Mouse (Mus musculus) cerebellum, adult 2 months (tissue): ENCODE measurements at regions not wholly inside any gene's neighbourhood (a gene's known extent, or its start where the extent isn't known, plus 50 kb on each side); places are given as distances from the start of the nearest gene placed in this dataset.

Experiments used
- DNase-seq, 2 experiments: peaks; one replicate each; pipeline ENCODE4 v3.0.0; 2021
- H3K27ac ChIP-seq: fragments of 200-500 bp; 2 replicates; pipeline ENCODE4 v1.5.1; 2012; ENCODE audit warnings: low read length, control low read depth, inconsistent platforms; ENCODE audit not compliant: insufficient read depth
- H3K27me3 ChIP-seq: fragments of 200-500 bp; 2 replicates; pipeline ENCODE4 v1.6.1; 2012; ENCODE audit warnings: inconsistent platforms, mild to moderate bottlenecking, low read length, moderate library complexity; ENCODE audit not compliant: control insufficient read depth, insufficient read depth
- H3K4me1 ChIP-seq: fragments of 200-500 bp; 2 replicates; pipeline ENCODE4 v1.6.1; 2011; ENCODE audit warnings: low read length; ENCODE audit not compliant: control insufficient read depth, insufficient read depth
- H3K4me3 ChIP-seq: fragments of 200-500 bp; replicated peaks from 2 replicates; pipeline ENCODE3; 2011; ENCODE audit warnings: mild to moderate bottlenecking, low read depth, low read length, control low read depth; ENCODE audit not compliant: insufficient read depth
- CTCF ChIP-seq: fragments of 200-500 bp; IDR thresholded peaks from 2 replicates; pipeline ENCODE4 v1.5.1; 2011; ENCODE audit warnings: low read depth, mild to moderate bottlenecking, control low read depth, low read length, moderate library complexity, borderline replicate concordance; ENCODE audit not compliant: insufficient read depth
- POLR2A ChIP-seq: fragments of 200-500 bp; IDR thresholded peaks from 2 replicates; pipeline ENCODE4 v1.6.1; 2011; ENCODE audit warnings: low read length, control low read depth, borderline replicate concordance; ENCODE audit not compliant: insufficient read depth
- WGBS: fragments of 180-500 bp; shearing (Covaris S2); methylation state at CpG from one replicate; pipeline ENCODE4 v1.1.7; 2018; 5-methylcytosine and 5-hydroxymethylcytosine counted together

GRCm38 (mm10) chr14:104053697-104054096 lies 209.5 kb upstream of the Ednrb start:
- no peaks in the 10 kb centered on the region for H3K4me1 ChIP-seq
- no peaks in the 10 kb centered on the region for H3K27me3 ChIP-seq
- H3K27ac ChIP-seq = no peak overlapping the region
- no peak for DNase-seq
- 94% methylated on average over 1 of the region's 1 CpGs for WGBS
- TF ChIP-seq CTCF = no peak
- TF ChIP-seq POLR2A = no peak
- H3K4me3 ChIP-seq = no peak overlapping the region

DNA sequence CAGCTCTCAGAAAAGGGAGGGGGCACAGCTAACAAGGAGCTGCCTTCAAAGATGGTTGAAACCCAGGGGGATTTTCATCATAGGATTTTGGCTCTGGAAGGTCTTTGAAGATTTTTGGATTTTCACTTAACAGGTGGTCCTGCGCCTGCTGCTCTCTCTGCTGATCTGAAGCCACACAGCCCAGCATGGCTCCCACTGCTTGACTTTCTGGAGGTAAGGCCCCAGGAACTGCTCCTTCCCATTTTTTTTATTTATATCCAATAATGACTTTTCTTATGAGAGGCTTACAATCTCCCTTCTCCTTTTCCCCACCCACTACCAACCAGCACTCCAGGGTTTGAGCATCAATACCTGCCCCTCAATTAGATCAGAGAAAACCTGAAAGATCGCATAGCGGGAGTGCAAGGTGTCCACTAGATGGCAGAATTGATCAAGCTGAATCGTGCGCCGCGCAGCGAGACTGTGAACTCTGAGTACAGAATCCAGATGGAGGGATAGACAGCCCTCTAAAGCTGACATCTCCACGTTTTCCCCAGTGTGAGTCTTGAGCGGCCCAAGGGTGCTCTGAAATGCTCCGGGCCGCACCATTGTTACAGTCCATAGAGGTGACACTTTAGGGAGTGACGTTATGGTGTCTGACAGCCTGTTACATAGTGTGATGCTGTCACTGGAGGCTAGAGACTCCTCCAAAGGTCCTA lies 194.6 kb upstream of the Ednrb start:
- H3K27ac ChIP-seq = no peak overlapping the region
- 6% methylated on average over 13 of the region's 13 CpGs for WGBS
- TF ChIP-seq CTCF (peak; percentile 92), POLR2A (no peak)
- peak; percentile 38 to 59 for DNase-seq
- no peaks in the 10 kb centered on the region; the same call in 1 of the 2 replicates for H3K27me3 ChIP-seq
- no peaks in the 10 kb centered on the region for H3K4me1 ChIP-seq
- H3K4me3 ChIP-seq = no peak overlapping the region

- TF ChIP-seq POLR2A (no peak), CTCF (0 out of 2 replicates have a peak, but pooled peaks have one; percentile 16)
- 33% methylated on average over 1 of the region's 1 CpGs for WGBS
- no peak overlapping the region for H3K4me3 ChIP-seq
- H3K27ac ChIP-seq = no peak overlapping the region
- no peak for DNase-seq
- H3K27me3 ChIP-seq = no peaks in the 10 kb centered on the region; the same call in 1 of the 2 replicates
- no peaks in the 10 kb centered on the region for H3K4me1 ChIP-seq
These were observed 189.4 kb upstream of the Ednrb start for GRCm38 (mm10) chr14:104033606-104034005.

- DNase-seq = no peak
- Histone ChIP-seq H3K4me3 (no peak overlapping the region), H3K4me1 (no peaks in the 10 kb centered on the region), H3K27ac (no peak overlapping the region), H3K27me3 (no peaks in the 10 kb centered on the region; the same call in 1 of the 2 replicates)
- no peak for TF ChIP-seq CTCF
- no peak for TF ChIP-seq POLR2A
- 39% methylated on average over 11 of the region's 11 CpGs for WGBS
These were observed 186.7 kb upstream of the Ednrb start for GRCm38 (mm10) chr14:104030784-104031470.

GRCm38 (mm10) chr14:104029668-104030530 lies 185.7 kb upstream of the Ednrb start:
- Histone ChIP-seq H3K27ac (no peak overlapping the region), H3K4me3 (no peak overlapping the region), H3K4me1 (no peaks in the 10 kb centered on the region), H3K27me3 (no peaks in the 10 kb centered on the region; the same call in 1 of the 2 replicates)
- TF ChIP-seq CTCF (no peak), POLR2A (no peak)
- 27% methylated on average over 20 of the region's 20 CpGs for WGBS
- no peak for DNase-seq

DNA sequence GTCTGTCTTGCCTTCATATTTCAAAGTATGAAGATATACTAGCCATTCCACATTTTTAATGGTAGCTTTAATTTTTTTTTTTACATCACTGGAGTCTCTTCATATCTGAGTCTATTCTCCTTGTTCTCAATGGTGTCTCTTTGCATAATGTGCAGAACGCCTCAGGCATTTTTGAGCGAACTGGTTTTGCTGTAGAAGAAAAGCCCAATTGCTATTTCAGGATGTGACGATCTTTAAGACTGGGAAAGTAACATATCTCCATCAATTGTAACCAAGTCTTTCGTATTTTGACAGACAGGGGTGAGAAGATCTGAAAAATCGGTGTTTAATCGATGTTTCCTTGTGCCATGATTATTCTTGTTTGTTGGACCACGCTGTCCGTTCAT lies 183.7 kb upstream of the Ednrb start:
- H3K4me3 ChIP-seq = no peak overlapping the region
- WGBS = 78% methylated on average over 8 of the region's 8 CpGs
- TF ChIP-seq POLR2A (no peak), CTCF (no peak)

GRCm38 (mm10) chr14:104027077-104027899 lies 183.1 kb upstream of the Ednrb start:
- WGBS = 14% methylated on average over 17 of the region's 17 CpGs
- Histone ChIP-seq H3K4me3 (no peak overlapping the region), H3K4me1 (no peaks in the 10 kb centered on the region), H3K27me3 (no peaks in the 10 kb centered on the region; the same call in 1 of the 2 replicates), H3K27ac (no peak overlapping the region)
- DNase-seq = peak in 1 of 2 experiments; percentile 21
- no peak for TF ChIP-seq POLR2A
- peak; percentile 41; the same call in 1 of the 2 replicates for TF ChIP-seq CTCF

More for the DNA sequence above, 183.7 kb upstream of the Ednrb start:
- DNase-seq = no peak
- no peaks in the 10 kb centered on the region; the same call in 1 of the 2 replicates for H3K27me3 ChIP-seq
- no peak overlapping the region for H3K27ac ChIP-seq
- no peaks in the 10 kb centered on the region for H3K4me1 ChIP-seq
